Mouse (Mus musculus) embryo, embryonic 11 days (tissue): ENCODE results near the gene A930004D18Rik.
A peak's percentile ranks its signal among the peaks of the same experiment; 100 is the strongest.

Experiments used
- DNase-seq: peaks from one replicate; pipeline ENCODE4 v3.0.0-alpha.2; 2015

The A930004D18Rik gene

DNA sequence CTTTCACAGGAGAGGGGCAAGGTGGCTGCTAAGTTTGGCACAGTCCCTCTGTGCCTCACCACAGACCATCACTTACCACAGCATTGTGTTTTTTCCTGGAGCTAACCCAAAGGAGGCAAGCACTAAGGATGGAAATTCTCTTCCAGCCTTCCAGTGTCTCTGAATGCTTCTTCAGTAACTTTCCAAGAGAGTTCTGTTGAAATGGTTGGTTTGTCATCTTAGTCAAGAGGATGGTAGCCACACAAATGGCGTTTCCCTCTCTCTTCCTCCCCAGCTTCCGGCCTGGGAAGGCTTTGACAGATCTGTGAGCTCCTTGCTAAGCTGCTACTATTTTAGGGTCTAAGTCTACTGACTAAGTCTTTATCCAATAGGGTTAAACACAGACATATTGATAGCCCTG, at the start of gene A930004D18Rik:
Gene A930004D18Rik, minus strand, starts transcription at position 247 of the 400 bp plus-strand sequence.
- no peak for DNase-seq

GRCm38 (mm10) chr2:18080182-18080860, 42.8 kb upstream of the A930004D18Rik start:
- DNase-seq = no peak

GRCm38 (mm10) chr2:18071947-18072346, 34.4 kb upstream of the A930004D18Rik start:
- DNase-seq = no peak

DNA sequence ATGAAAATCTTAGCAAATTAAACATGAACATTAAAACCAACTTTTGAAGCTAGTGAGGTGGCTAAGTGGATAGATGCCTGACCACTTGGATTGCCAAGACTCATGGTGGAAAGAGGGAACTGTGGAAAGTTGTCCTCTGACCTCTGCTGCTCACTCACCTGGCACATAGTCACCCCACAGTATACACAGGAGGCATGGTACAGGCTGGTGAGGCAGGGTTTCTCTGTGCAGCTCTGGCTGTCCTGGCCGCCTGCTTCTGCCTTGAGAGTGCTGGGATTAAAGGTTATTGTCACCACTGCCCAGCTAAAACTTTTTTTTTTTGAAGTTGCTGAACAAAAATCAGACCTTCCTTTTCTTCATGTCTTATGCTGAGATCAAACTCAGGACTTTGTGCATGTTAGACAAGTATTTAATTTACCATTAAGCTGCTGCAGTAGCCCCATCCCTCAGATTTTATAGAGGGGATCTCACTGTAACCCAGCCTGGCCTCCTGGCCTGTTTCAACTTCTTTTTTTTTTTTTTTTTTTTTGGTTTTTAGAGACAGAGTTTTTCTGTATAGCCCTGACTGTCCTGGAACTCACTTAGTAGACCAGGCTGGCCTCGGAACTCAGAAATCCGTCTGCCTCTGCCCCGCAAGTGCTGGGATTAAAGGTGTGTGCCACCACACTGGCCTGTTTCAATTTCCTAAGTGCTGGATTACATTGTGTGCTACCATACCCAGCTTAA, 30.7 kb upstream of the A930004D18Rik start:
- no peak for DNase-seq

- no peak for DNase-seq
Observed at GRCm38 (mm10) chr2:18066436-18066835, 28.9 kb upstream of the A930004D18Rik start.

- no peak for DNase-seq
Observed at GRCm38 (mm10) chr2:18065708-18066030, 28.1 kb upstream of the A930004D18Rik start.

GRCm38 (mm10) chr2:18064941-18065707, 27.6 kb upstream of the A930004D18Rik start:
- peak; percentile 86 for DNase-seq

GRCm38 (mm10) chr2:18064356-18064858, 26.9 kb upstream of the A930004D18Rik start:
- DNase-seq = peak; percentile 97

DNA sequence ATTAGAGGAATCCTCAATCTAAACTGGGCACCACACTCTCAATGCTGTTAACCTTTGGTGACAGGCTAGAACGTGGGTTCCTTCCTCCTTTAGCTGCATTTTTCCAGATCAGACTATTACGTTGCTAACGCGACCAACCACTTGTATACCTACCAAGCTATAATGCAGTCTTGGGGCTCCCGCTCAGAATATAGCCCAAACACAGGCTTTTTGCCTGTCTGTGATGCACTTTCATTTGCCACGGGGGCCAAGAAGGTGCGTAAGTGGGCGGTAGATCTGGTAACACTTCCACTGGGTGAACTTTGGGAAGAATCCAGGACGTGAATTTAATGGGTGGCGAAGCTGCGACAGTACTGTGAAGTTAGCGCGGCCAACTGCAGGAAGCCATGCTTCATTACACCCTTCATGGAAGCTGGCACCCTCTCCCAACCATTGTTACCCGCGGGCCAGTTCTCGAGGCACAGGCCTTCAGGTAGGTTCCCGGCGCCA, 26.3 kb upstream of the A930004D18Rik start:
- DNase-seq = no peak

- peak; percentile 50 for DNase-seq
Observed at GRCm38 (mm10) chr2:18060396-18060795, 22.9 kb upstream of the A930004D18Rik start.

DNA sequence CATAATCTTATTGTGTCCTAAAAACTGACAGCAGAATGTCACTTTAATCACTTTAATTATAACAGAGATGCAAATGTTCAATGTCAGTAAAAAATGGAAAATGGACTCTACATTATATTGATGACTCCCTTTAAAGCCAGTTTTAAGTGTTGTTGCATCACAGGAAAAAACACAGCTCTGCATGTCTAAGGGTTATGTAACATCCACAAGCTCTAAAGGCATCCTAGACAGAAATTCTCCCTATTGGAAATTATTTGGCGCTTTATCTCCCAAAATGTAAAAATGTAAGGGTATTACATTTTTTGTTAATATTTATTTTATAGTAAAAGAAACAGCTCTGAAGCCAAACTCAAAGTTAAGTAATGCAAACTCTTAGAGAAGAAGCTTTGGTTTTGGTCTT, 22.4 kb upstream of the A930004D18Rik start:
- peak; percentile 27 for DNase-seq

DNA sequence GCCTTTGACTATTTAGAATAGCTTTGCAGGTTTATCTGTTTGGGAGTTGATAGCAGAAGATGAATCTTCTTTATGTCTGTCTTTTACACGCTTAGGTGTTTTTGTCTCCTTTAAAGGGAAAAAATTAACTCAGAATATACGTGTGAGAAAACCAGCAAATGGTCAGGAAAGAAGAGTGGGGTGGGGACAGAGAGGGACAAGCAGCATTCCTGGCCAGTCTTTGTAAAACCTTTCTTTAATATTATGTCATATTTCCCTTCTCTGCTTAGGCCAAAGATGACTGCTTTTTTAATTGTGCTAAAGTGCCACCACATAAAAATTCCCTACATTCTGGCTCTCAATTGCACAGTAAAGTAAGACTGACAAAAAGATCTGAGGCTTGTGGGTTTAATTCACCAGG, 21.5 kb upstream of the A930004D18Rik start:
- peak; percentile 34 for DNase-seq

DNA sequence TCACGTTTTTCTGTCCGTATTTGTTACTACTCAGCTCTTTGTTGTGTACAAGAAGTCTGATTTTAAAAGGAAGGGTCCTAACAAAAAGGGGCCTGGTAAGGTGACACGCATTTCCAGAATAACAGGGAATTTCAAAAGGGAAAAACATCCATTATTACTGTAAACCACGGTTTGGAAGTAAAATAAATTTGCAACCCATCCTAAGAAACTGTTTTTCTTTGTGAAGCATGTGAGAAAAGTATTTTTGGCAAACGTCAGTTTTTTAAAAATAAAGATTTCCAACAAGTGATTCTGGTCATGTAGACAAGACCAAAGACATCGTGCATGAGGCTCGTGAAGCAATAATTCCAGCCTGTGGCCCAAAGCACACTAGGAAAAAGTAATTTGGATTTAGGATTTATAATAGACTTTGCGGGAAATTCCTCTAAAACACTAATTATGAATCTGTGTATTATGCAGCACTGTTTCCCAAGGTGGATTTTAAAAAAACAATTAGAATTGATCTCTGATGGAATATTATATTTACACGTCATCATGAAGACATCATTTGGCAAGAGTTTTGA, 20.7 kb upstream of the A930004D18Rik start:
- peak; percentile 49 for DNase-seq

DNA sequence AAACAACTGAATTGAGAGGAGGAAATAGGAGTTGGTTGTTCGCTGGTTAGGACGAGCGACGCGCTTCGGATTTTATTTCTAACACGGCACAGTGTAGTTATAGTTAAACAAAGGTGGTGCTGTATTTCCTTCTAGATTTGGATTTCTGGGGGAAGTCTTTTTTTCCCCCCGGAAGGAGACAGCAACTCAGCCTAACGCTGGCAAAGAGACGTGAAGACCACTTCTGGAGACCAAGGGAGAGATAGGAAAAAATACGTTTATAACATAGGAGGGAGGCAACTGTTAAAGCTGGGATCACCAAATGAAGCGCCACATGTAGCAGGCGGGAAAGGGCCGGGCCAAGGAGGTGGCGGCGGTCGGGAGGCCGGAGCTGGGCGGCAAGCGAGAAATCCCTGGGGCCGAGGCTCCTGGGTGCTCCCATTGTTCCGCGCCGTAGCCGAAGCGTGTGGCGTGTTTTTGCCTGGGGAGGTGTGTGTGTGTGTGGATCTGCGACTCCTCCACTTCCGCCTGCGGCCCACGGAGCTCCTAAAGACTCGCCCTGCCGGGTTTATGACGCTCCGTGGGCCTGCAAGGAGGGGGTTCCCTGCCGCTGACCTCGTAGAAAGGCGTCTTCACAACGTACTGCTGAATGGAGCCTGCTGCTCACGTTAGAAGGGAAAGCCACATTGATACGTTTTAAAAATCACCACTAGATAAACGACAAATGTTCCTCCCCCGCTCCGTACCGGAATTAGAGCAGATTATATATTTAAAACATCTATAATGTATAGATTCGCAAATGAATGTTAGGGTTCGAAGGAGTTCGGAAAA, 20.0 kb upstream of the A930004D18Rik start:
- DNase-seq = peak; percentile 73

DNA sequence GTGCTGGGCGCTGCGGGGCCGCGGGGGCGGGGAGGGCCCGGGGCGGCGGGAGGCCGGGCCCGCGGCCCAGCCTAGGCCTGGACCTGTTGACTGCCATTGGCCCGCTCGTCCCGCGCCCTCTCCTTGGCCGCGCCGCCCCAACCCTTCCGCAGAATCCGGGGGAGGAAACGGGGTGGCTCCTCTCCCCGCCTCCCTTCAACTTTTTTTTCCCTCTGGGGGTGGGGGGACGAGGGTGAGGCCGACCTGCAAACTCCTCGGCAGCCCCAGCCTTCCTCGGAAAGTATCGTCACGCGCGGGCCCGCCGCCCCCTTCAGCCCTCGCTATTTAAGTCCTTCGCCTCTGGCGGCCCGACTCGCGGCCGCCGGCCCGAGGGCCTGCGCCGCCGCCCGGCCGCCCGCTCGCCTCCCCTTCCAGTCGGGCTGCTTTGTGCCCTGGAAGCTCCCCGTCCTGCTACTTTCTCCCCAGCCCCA, 19.3 kb upstream of the A930004D18Rik start:
- peak; percentile 96 for DNase-seq

GRCm38 (mm10) chr2:18055929-18056785, 18.6 kb upstream of the A930004D18Rik start:
- DNase-seq = peak; percentile 99

DNA sequence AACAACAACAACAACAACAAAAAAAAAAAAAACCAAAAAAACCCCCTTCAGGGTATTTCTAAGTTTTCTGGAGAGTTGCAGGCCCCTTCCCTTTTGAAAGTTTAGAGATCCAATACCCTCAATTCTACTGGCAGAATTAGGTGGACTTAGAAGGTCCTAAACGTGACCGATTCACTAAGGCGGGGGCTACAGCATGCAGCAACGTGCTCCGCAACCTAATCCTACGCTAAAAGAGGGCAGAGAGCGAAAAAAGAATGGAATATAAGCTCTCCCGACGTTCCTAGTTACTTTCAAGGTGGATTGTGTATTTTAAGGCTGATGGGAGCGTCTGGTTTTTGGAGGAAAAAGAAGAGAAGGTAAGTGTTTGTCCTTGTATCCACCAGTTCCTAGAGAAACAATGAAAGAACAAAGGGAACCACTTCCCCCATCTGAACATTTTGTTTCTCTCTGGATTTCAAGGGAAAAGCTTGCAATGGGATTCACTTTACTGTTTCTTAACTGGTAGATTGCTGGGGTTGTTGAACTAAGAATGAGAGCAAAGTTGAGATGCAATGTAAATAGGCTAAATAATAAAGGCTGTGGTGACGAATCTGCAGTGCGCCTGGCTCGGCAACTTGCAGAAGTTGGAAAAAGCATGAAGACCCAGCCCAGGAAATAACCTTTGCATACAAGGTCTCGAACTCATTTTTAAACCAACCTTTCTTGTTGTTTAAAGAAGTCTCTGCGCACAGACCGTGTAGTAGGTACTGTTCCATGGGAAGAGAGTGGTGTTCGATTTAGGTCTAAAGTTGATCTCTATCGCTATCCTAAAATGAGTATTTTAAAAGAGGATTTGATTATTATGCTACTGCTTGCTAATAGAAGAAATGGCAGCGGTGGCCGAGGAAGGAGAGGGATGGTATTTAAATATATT, 17.7 kb upstream of the A930004D18Rik start, which contains the start of gene Mllt10:
Gene Mllt10, plus strand, starts transcription at position 222 of the 913 bp plus-strand sequence.
- peak; percentile 64 for DNase-seq

DNA sequence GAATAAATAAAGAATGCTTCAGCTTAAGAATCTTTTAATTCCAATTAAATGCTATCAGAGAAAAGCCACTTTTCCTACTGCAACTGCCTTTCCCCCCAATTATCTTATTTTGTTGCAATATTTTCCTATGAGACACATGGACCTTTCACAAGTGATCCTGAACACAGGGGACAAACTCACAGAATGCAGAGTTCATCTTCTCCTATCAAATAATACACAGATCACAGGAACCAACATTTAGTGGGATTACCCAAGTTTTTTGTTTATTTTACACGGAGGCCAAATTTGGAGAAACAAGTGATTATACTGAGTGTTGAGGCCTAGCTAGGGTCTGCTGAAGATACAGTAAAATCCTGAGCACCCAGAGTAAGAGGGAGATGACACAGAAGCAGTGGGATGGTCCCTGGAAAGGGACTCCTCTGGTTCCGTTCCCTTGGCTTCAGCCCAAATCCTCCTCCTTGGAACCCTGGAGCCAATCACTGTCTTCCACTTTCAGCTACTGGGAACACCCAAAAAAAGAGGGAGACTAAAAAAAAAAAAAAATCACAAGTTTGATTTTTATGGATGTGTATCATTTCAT, 16.5 kb upstream of the A930004D18Rik start:
- peak; percentile 41 for DNase-seq

GRCm38 (mm10) chr2:18053243-18053950, 15.9 kb upstream of the A930004D18Rik start:
- peak; percentile 57 for DNase-seq
